Mouse (Mus musculus) megakaryocyte-erythroid progenitor cell, adult 5-6 weeks (primary cell): ENCODE data around the gene Clstn2. TPM values are rescaled to one million over a fixed set of nuclear protein-coding genes. Genes with fewer than 3 reads are reported as not detected.

Experiments
- ATAC-seq: replicated peaks from 2 replicates; pipeline ENCODE4 v1.8.0; 2016; ENCODE audit warnings: mild to moderate bottlenecking, inconsistent platforms; ENCODE audit not compliant: severe bottlenecking, poor library complexity, low FRiP score, low TSS enrichment
- total RNA-seq, 2 experiments: library from RNA; stranded (forward) in 1 of 2; stranded (reverse) in 1 of 2; fragments of 200-1000, 215-1000 nt in 1 of 2; fragments of >200 nt in 1 of 2; fragmentation: Nextera tagmentation in 1 of 2; gene quantifications; 2 replicates each; pipeline ENCODE4 v1.2.3; 2014 to 2017

Gene Clstn2
- total RNA-seq, 2 experiments from 2014 or later: not detected

GRCm38 (mm10) chr9:97956407-97957106 is 76.4 kb downstream of the Clstn2 start:
- ATAC-seq: no peak

DNA sequence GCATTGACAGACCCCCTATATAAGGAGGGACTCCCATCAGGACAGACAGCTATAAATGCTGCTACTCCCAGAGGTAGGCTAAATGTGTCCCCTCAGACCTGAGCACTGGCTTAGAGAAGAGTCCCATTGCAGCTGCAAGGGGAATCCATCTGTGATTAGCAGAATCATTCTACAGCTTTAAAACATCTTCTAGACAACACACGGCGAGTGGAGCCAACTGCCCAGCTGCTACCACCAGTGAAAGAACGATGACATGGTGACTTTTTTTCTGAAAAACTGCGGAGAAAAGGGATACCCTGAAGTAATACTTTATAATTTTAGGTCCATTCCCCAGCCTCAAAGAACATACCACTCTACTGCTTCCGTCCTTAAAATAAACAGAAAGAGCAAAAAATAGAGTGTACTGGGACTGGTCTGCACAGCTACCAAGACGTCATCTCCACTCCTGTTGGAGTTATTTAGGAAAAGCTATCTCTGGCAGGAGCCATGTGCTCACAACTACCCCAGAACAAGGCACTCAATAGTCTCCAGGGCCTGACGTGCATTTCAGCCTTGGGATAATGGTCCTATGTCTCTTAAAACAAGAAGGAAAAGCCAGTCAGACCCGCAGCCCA is 79.1 kb downstream of the Clstn2 start:
- ATAC-seq: no peak

DNA sequence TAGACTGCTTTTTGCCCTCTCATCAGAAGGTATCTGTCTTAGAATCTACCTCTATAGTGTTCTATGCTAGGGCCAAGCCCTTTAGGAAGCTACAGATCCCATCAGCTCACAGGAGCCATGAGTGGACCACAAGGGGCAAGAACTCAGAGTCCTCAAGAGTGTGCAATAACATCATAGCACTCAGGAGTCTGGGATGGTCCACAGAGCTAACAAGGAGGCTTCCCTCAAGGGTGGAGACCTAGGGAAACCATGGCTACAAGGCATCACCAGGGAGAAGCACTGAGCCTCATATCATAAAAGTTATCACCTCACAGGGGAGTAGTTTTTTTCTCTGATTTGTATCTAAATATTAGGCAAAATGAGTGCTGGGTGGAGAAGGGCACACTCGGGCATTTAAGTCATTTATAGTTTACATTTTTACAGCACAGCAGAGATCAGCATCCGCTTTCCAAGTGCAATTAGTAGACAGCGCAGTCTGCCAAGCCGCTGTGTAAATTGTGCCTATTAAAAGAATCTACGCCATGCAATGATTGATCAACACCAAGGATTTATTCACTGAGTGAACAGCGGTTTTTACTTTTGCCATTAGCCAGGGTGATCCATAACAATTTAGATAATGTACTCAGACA is 82.5 kb downstream of the Clstn2 start:
- no peak for ATAC-seq

DNA sequence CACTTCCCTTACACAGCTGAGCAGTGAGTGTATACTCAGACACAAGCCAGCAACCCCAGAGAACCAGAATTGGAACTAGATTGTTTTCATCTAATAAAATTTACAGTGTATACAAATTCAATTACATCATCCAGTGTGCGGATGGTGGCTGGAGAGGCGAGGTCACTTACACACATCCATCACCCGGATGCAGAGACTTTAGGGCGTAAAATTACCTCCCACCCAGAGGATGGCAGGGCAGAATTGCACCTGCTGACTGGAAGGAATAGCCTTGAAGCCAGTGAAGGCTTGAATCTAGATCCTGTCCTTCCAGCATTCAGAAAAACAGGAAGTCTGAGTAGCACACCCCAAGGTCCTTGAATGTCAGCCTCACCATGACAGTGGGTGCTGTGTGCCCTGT is 113.7 kb downstream of the Clstn2 start:
- ATAC-seq: no peak

GRCm38 (mm10) chr9:97891415-97891814 is 141.6 kb downstream of the Clstn2 start:
- no peak for ATAC-seq

GRCm38 (mm10) chr9:97883336-97883735 is 149.6 kb downstream of the Clstn2 start:
- no peak for ATAC-seq

DNA sequence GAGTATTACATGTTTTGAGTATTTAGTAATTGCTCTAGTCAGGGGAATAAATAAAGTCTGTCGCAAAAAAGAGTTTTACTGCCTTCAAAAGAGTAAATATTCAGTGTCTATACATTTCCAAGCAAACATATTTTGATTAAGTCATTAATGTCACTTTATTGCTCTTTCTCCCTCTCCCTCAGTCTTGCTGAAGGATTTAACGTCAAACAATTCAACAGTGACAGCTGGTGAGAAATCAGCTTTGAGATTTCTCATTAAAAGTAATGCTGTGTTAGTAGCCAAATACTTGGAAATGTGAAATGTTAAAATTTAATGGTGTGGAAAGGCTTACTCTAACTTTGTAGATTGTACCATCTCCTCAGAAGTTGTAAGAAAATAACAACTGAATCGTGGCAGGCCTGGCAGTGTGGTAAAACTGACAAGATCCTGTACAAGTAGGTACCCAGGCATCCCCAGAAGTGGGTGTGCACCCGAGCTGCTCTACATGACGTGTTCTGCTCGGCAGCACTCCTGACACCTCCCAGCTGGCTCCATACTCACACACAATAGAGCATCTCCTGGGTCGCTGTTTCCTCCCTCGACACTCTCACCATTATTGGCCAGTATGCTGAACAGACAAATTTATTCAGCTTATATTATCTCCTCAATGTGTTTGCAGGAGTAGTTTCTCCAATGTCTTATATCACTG is 165.8 kb downstream of the Clstn2 start:
- ATAC-seq: no peak

- no peak for ATAC-seq
These were observed 180.1 kb downstream of the Clstn2 start for GRCm38 (mm10) chr9:97852859-97853258.

DNA sequence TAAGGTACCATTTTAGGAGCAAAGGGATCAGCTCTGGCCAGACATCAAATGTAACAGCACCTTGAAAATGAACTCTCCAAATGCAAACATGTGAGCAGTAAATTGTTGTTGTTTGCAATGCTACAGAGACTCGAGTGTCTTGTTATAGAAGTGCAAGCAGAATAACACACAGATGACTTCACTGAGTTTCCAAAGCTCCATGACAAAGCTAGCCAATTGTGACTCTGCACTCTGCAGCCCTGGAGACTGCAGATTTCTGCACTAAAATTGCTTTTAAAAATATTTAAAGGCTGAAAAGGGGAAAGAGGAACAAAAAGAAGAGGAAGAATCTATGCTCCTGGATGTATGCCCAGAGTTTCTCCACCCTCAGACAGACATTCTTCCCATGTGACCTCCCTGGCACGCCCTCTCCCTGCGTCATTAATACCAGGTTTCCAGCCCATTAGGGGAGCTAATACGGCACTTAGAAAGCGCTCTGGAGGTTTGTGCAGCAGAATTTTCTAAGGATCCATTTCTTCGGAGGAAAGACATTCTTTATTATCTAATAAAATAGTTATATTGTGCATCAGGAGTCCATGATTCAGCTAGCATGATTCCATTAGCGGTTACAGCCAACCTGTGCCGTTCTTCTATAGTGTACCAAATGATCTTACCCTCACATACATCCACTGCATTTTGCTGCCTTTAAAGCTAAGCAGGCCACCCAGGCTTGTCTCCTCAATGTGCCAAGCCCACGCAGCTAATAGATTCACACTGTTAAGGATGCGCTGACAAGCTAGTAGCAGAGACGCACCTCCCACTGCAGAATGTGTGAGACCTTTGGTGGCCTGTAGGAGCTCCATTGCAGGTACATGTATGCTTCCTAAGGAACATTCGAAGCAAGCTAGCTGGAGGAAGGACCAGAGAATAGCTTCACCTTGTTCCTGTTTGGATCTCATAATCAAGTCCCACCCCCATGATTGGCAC is 184.8 kb downstream of the Clstn2 start:
- no peak for ATAC-seq

- ATAC-seq: no peak
These were observed 190.9 kb downstream of the Clstn2 start for GRCm38 (mm10) chr9:97842054-97842453.

- ATAC-seq: no peak
These were observed 201.8 kb downstream of the Clstn2 start for GRCm38 (mm10) chr9:97831216-97831615.

- ATAC-seq: no peak
These were observed 203.1 kb downstream of the Clstn2 start for GRCm38 (mm10) chr9:97829919-97830318.

DNA sequence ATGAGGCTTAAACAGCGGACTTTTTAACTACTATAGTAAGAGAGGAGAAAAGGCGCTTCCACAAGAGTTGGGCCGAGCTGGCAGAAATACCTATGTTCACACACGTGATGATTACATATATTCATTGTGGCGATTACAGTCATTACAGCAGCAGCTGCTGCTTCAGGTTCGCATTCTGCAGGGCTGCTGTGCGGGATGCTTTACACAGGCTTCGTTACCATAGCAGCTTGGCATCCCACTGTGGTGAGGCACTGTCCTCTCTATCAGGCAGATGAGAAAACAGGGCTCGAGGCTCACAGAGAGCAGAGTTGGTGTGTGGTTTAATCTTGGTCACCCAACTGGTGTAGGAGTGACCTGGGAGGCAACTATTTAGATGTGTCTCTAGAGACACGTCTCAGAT is 205.3 kb downstream of the Clstn2 start:
- no peak for ATAC-seq

DNA sequence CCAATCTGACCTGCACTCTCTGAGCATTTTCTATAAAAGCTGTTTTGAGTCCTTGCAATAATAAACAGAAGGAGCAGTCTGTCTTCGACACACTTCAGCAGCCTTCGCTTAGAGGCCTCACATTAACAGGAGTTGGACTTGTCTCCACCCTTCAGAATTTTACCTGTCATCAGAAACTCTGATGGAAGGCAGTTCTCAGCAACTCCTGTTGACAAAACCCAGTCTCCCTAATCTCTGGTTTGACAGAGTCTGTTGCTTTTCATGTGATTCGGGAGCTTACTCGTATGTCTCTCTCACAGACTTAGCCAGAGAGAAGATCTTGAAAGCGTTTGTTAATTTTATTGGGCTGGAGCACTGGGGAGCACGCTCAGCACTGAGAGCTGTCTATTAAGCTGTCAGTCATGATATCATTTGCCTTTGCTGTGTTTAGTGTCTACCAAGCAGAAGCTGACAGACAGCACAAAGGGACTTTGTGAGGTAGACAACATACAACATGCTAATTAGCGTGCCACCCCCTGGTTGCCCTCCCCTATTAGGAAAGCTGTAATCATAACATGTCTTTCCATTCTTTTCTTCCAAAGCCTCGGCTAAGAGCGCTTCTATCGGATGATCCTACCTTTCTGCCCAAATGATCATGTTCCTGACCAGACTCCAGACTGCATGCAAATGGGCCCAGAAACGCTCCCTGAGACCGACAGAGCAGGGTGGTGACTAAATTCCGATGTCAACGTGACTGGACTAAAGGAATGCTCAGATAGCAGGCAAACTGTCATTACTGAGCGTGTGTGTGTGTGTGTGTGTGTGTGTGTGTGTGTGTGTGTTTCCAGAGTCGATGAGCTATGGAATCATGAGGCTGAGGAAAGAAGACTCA is 206.7 kb downstream of the Clstn2 start:
- ATAC-seq: no peak

DNA sequence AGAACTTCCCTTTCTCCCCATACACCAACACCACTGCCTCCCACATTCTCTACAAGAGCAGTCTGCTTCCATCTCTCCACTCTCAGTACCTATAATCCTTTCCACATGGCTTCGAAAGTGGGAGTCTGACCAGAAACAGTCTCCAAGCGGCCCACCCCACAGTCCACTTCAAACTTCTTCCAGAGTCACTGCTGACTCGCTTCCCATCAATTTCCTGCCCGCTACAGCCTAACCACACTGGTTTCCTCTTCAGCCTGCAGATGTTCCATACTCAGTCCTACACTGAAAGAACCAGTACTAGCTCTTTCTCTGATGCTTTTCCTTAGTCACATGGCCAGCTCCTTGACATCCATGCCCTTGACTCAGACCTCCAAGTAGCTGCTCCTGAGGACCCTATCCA is 215.9 kb downstream of the Clstn2 start:
- ATAC-seq: no peak

GRCm38 (mm10) chr9:97816143-97816805 is 216.7 kb downstream of the Clstn2 start:
- no peak for ATAC-seq

DNA sequence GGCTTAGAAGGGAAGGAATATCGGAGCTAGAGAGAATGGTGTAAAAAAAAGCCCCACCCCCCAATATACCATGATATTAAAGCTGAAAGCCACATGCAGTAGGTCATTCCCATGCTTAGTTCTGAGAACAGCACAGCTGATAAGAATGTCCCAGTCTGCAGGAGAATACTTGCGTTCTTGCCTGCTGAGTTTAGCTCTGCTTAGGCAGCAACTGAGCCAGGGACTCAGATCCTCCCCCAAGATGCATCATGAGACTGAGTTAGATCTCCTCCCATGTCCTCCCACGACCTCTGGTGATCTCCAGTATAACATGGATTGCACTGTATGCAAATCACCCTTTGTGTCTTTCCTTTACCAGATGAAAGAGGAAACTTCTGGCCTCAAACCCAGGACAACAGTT is 219.8 kb downstream of the Clstn2 start:
- ATAC-seq: no peak

- no peak for ATAC-seq
These were observed 225.9 kb downstream of the Clstn2 start for GRCm38 (mm10) chr9:97807031-97807430.
